Mouse (Mus musculus) intestine, embryonic 14.5 days (tissue): Measurements from ENCODE around the gene Pdlim7. TPM values are rescaled to one million over a fixed set of nuclear protein-coding genes. Genes with fewer than 3 reads are reported as not detected.

Source experiments
- ATAC-seq: fragments of 200-750 bp; cut with Nextera tagmentation; replicated peaks from 2 replicates; pipeline ENCODE4 v1.8.0; 2017; ENCODE audit warnings: low read depth, moderate number of reproducible peaks, moderate TSS enrichment, moderate library complexity; ENCODE audit not compliant: low FRiP score, low TSS enrichment
- DNase-seq: peaks from one replicate; pipeline ENCODE4 v3.0.0-alpha.2; 2018; ENCODE audit warnings: low spot score
- H3K27ac ChIP-seq: fragments of 300-500 bp; sonication (generic); 2 replicates; pipeline ENCODE4 v1.5.1; 2014; ENCODE audit warnings: low read depth, mild to moderate bottlenecking, control low read depth
- H3K27me3 ChIP-seq: fragments of 300-500 bp; sonication (generic); replicated peaks from 2 replicates; pipeline ENCODE4 v1.6.1; 2014; ENCODE audit warnings: low read length, control low read depth; ENCODE audit not compliant: control insufficient read depth, insufficient read depth
- H3K36me3 ChIP-seq: fragments of 300-500 bp; sonication (generic); 2 replicates; pipeline ENCODE4 v1.6.1; 2014; ENCODE audit warnings: low read length, control low read depth; ENCODE audit not compliant: control insufficient read depth, insufficient read depth
- H3K4me1 ChIP-seq: fragments of 300-500 bp; sonication (generic); replicated peaks from 2 replicates; pipeline ENCODE4 v1.6.1; 2014; ENCODE audit warnings: low read length, control low read depth, mixed read lengths; ENCODE audit not compliant: control insufficient read depth, insufficient read depth
- H3K4me2 ChIP-seq: fragments of 300-500 bp; sonication (generic); 2 replicates; pipeline ENCODE4 v1.6.1; 2014; ENCODE audit warnings: low read length
- H3K4me3 ChIP-seq: fragments of 300-500 bp; sonication (generic); 2 replicates; pipeline ENCODE4 v1.5.1; 2014; ENCODE audit warnings: low read depth, low read length, control low read depth, mixed read lengths
- H3K9ac ChIP-seq: fragments of 300-500 bp; sonication (generic); 2 replicates; pipeline ENCODE4 v1.6.1; 2014; ENCODE audit warnings: mild to moderate bottlenecking, low read length
- H3K9me3 ChIP-seq: fragments of 300-500 bp; sonication (generic); 2 replicates; pipeline ENCODE4 v1.6.1; 2016; ENCODE audit warnings: low read length, control low read depth; ENCODE audit not compliant: control insufficient read depth
- WGBS: fragments of 180-500 bp; shearing (Covaris S2); extraction: QIAGEN DNeasy Blood & Tissue Kit; methylation state at CpG from one replicate; pipeline ENCODE4 v1.1.7; 2014; 5-methylcytosine and 5-hydroxymethylcytosine counted together
- polyA plus RNA-seq: library from polyadenylated mRNA; unstranded; fragments of >200 nt; fragmentation: Nextera tagmentation; extraction: Ambion mirVana; gene quantifications from 2 replicates; pipeline ENCODE4 v1.2.1, GENCODE M21; 2014

Gene Pdlim7
- polyA plus RNA-seq, 1 experiment from 2014 or later, result 253 TPM

GRCm38 (mm10) chr13:55471156-55471818, 42.2 kb downstream of the Pdlim7 start:
- peak; percentile 66 for ATAC-seq
- Histone ChIP-seq H3K27me3 (no peaks in the 10 kb centered on the region), H3K9me3 (no peaks in the 10 kb centered on the region), H3K4me2 (peak overlapping the region; percentile 100), H3K4me1 (peaks cover 7% of the 10 kb centered on the region; the same call in 1 of the 2 replicates), H3K36me3 (peaks cover 21% of the 10 kb centered on the region), H3K27ac (peak overlapping the region; percentile 60), H3K9ac (peak overlapping the region; percentile 56), H3K4me3 (peak overlapping the region; percentile 54)
- WGBS, result 2% methylated on average over 44 of the region's 54 CpGs
- peak; percentile 98 for DNase-seq

GRCm38 (mm10) chr13:55470372-55470771, 43.1 kb downstream of the Pdlim7 start:
- Histone ChIP-seq H3K36me3 (peaks cover 12% of the 10 kb centered on the region), H3K9ac (no peak overlapping the region), H3K4me2 (no peak overlapping the region), H3K27me3 (no peaks in the 10 kb centered on the region), H3K27ac (no peak overlapping the region), H3K9me3 (no peaks in the 10 kb centered on the region), H3K4me1 (peaks cover 7% of the 10 kb centered on the region; the same call in 1 of the 2 replicates), H3K4me3 (no peak overlapping the region)
- ATAC-seq (no peak), DNase-seq (no peak)
- 74% methylated on average over 9 of the region's 9 CpGs for WGBS

DNA sequence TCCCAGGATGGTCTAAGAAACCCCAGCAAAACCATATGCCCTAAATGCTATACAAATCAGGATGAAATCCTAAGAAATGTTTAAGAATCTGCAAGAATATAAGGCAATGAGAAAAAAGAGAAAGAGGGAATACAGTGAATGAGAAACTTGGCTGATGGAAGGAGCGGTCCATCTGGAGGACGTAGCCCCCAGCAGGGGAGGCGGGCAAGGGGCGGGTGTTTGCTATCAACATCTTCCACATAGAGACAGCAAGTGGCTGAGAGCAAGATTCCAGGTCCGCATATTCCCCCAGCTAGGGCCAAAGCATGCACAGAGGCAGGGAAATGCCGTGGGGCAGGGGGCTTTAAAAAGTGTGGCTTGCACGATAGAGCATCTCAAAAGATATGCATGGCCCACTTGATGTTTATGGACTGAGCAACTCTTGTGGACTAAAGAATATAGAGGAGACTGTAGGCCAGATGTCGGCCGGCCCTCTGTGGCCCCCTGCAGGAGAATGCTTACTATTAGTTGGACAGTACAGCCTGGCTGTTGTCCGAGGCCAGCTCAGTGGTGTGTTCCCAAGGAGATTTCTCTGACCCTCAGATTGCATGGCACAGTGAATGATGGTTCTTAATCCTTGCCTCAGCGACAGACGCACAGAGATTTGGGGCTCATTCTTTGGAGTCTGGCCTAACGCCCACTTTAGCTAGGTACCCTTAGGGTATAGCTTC, 44.5 kb downstream of the Pdlim7 start:
- H3K36me3 ChIP-seq, result 0 out of 2 replicates have a peak, but pooled peaks cover 4% of the 10 kb centered on the region
- peaks cover 13% of the 10 kb centered on the region; the same call in 1 of the 2 replicates for H3K4me1 ChIP-seq
- ATAC-seq (no peak), DNase-seq (peak; percentile 70)
- no peak overlapping the region for H3K9ac ChIP-seq
- no peak overlapping the region for H3K27ac ChIP-seq
- H3K27me3 ChIP-seq, result no peaks in the 10 kb centered on the region
- 52% methylated on average over 13 of the region's 13 CpGs for WGBS
- H3K9me3 ChIP-seq, result no peaks in the 10 kb centered on the region
- H3K4me3 ChIP-seq, result no peak overlapping the region
- no peak overlapping the region for H3K4me2 ChIP-seq

DNA sequence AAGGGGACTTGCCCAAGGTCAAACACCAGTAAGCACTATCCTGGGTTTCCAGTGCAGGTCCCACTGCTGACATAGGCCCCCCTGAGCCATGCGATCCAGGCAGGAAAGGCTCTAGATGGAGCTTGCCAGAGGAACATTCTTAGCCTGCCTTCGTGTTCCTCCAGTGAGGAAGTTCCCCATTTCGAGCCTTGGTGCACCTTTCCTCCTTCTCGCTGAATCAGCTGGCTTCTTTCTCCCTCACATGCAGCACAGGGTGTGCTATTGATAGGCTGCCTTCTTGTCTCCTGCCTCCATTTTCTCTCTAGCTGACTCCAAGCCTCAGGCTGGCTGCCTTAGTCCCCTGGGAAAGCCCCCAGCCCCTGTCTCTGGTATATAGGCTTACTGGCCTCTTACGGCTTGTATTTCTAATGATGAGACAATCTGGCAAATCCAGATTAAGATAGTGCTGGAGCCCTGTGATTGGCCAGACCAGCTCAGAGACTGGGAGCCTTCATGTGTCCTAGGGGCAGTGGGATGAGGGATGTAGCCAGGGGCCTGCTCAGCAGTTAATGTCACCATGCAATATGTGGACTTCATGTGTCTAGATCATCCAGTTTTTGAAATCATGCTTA, 47.5 kb downstream of the Pdlim7 start:
- peaks cover 12% of the 10 kb centered on the region; the same call in 1 of the 2 replicates for H3K36me3 ChIP-seq
- no peak overlapping the region for H3K4me3 ChIP-seq
- H3K9ac ChIP-seq, result no peak overlapping the region
- H3K27me3 ChIP-seq, result no peaks in the 10 kb centered on the region
- no peak overlapping the region for H3K4me2 ChIP-seq
- H3K27ac ChIP-seq, result no peak overlapping the region
- peaks cover 6% of the 10 kb centered on the region; the same call in 1 of the 2 replicates for H3K4me1 ChIP-seq
- 71% methylated on average over 5 of the region's 5 CpGs for WGBS
- DNase-seq (no peak), ATAC-seq (no peak)
- no peaks in the 10 kb centered on the region for H3K9me3 ChIP-seq

DNA sequence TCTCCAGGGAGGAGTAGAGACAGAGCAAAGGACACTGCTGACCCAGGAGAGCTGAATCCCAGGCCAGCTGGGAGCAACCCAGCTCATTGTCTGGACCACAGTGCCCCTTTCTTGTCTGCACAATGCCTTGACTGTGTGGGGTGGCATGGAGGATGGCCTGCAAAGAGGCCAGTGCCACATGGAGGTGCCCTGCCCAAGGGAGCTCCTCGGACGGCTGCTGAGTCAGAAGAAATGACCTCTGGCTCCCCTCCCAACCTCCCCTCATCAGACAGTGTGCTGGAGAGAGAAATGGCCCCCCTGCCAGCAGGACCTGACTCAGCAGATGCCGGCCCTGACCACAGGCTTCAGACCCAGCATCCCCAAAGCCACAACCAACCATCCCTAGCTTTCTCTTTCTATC, 48.3 kb downstream of the Pdlim7 start:
- H3K27me3 ChIP-seq, result no peaks in the 10 kb centered on the region
- peaks cover 16% of the 10 kb centered on the region for H3K36me3 ChIP-seq
- H3K9me3 ChIP-seq, result no peaks in the 10 kb centered on the region
- no peak overlapping the region for H3K27ac ChIP-seq
- WGBS, result 26% methylated on average over 3 of the region's 3 CpGs
- peaks cover 6% of the 10 kb centered on the region; the same call in 1 of the 2 replicates for H3K4me1 ChIP-seq
- H3K4me2 ChIP-seq, result peak overlapping the region; percentile 93
- peak; percentile 59 for DNase-seq
- ATAC-seq, result no peak
- 0 out of 2 replicates have a peak overlapping the region, but pooled peaks have one; percentile 67 for H3K4me3 ChIP-seq
- H3K9ac ChIP-seq, result no peak overlapping the region

GRCm38 (mm10) chr13:55464027-55464884, 49.2 kb downstream of the Pdlim7 start, which contains the start of gene Prr7:
Prr7 (plus strand) TSS chr13:55464267.
- Histone ChIP-seq H3K4me3 (peak within 1 kb of the TSS; percentile 67), H3K27ac (peak within 1 kb of the TSS; percentile 79), H3K9me3 (no peaks in the 10 kb centered on the region), H3K27me3 (no peaks in the 10 kb centered on the region), H3K4me2 (peak within 1 kb of the TSS; percentile 93), H3K4me1 (peaks cover 6% of the 10 kb centered on the region; the same call in 1 of the 2 replicates), H3K9ac (peak within 1 kb of the TSS; percentile 77), H3K36me3 (peaks cover 26% of the 10 kb centered on the region)
- ATAC-seq (peak; percentile 70), DNase-seq (peak; percentile 84)
- under 1% methylated on average over 78 of the region's 84 CpGs for WGBS

- DNase-seq (no peak), ATAC-seq (no peak; the same call in 1 of the 2 replicates)
- H3K4me2 ChIP-seq, result peak overlapping the region; percentile 93
- H3K9ac ChIP-seq, result peak overlapping the region; percentile 77
- H3K27me3 ChIP-seq, result no peaks in the 10 kb centered on the region
- H3K36me3 ChIP-seq, result peaks cover 33% of the 10 kb centered on the region
- H3K9me3 ChIP-seq, result no peaks in the 10 kb centered on the region
- no peak overlapping the region for H3K27ac ChIP-seq
- 13% methylated on average over 14 of the region's 14 CpGs for WGBS
- peaks cover 6% of the 10 kb centered on the region; the same call in 1 of the 2 replicates for H3K4me1 ChIP-seq
- peak overlapping the region; percentile 67 for H3K4me3 ChIP-seq
These were observed 50.0 kb downstream of the Pdlim7 start for GRCm38 (mm10) chr13:55463399-55464026.
